Mouse (Mus musculus) stomach, embryonic 14.5 days (tissue): Measurements from ENCODE around the gene Pcyt1a. TPM values are rescaled to one million over a fixed set of nuclear protein-coding genes. Genes with fewer than 3 reads are reported as not detected.

ENCODE experiments used
- ATAC-seq: fragments of 200-750 bp; cut with Nextera tagmentation; 2 replicates; pipeline ENCODE4 v1.8.0; 2017; ENCODE audit warnings: low read depth, moderate TSS enrichment; ENCODE audit not compliant: insufficient number of reproducible peaks, insufficient read depth, low FRiP score
- H3K27ac ChIP-seq: fragments of 300-500 bp; sonication (generic); 2 replicates; pipeline ENCODE4 v1.5.1; 2014; ENCODE audit warnings: mild to moderate bottlenecking, low read length, moderate library complexity, mixed read lengths
- H3K27me3 ChIP-seq: fragments of 300-500 bp; sonication (generic); 2 replicates; pipeline ENCODE4 v1.6.1; 2014; ENCODE audit warnings: low read length, control low read depth, mixed read lengths; ENCODE audit not compliant: control insufficient read depth, insufficient read depth
- H3K36me3 ChIP-seq: fragments of 300-500 bp; sonication (generic); 2 replicates; pipeline ENCODE4 v1.6.1; 2014; ENCODE audit warnings: mild to moderate bottlenecking, control low read depth, low read length, moderate library complexity, mixed read lengths; ENCODE audit not compliant: control insufficient read depth, insufficient read depth
- H3K4me1 ChIP-seq: fragments of 300-500 bp; sonication (generic); 2 replicates; pipeline ENCODE4 v1.6.1; 2014; ENCODE audit warnings: low read length, control low read depth, mixed read lengths; ENCODE audit not compliant: control insufficient read depth, insufficient read depth
- H3K4me2 ChIP-seq: fragments of 300-500 bp; sonication (generic); replicated peaks from 2 replicates; pipeline ENCODE4 v1.6.1; 2014; ENCODE audit warnings: low read depth, low read length, control low read depth
- H3K4me3 ChIP-seq: fragments of 300-500 bp; sonication (generic); 2 replicates; pipeline ENCODE4 v1.5.1; 2014; ENCODE audit warnings: low read depth, low read length, control low read depth
- H3K9ac ChIP-seq: fragments of 300-500 bp; sonication (generic); replicated peaks from 2 replicates; pipeline ENCODE4 v1.6.1; 2014; ENCODE audit warnings: low read depth, mild to moderate bottlenecking, control low read depth, low read length, moderate library complexity, mixed read lengths
- H3K9me3 ChIP-seq: fragments of 300-500 bp; sonication (generic); 2 replicates; pipeline ENCODE4 v1.6.1; 2016; ENCODE audit warnings: low read depth, low read length, control low read depth; ENCODE audit not compliant: control insufficient read depth
- WGBS: fragments of 180-500 bp; shearing (Covaris S2); extraction: QIAGEN DNeasy Blood & Tissue Kit; methylation state at CpG from one replicate; pipeline ENCODE4 v1.1.7; 2014; 5-methylcytosine and 5-hydroxymethylcytosine counted together
- polyA plus RNA-seq: library from polyadenylated mRNA; unstranded; fragments of >200 nt; fragmentation: Nextera tagmentation; extraction: Ambion mirVana; gene quantifications from 2 replicates; pipeline ENCODE4 v1.2.1, GENCODE M21; 2014

The Pcyt1a gene
- polyA plus RNA-seq, 1 experiment from 2014 or later: 40.3 TPM

DNA sequence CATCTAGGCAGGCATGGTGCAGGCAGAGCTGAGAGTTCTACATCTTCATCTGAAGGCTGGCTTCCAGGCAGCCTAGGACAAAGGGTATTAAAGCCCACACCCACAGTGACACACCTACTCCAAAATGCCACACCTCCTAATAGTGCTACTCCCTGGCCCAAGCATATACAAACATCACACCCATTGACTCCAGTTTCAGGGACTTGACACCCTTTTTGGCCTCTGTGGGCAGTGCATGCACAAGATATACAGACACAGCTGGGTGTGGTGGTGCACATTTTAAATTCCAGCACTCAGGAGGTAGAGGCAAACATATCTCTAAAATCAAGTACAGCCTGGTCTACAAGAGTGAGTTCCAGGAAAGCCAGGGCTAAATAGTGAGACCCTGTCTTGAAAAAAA is 25.4 kb downstream of the Pcyt1a start:
- no peaks in the 10 kb centered on the region for H3K4me1 ChIP-seq
- ATAC-seq: no peak
- no peaks in the 10 kb centered on the region for H3K36me3 ChIP-seq

DNA sequence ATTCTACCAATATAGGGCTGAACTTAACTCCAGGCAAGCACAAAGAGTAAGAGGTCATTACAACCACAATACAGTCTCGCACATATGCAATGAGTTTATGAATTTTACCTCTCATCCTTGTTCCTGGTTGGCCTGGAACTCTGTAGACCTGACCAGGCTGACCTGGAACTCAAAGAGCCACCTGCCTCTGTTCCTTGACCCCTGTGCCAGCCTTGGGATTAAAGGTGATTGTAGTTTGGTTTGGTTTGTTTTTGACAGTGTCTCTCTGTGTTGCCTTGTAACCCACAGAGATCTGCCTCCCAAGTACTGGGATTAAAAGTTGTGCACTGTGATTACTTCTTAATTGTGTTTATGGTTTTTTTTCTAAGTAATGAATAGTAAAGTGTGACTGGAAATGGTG is 26.0 kb downstream of the Pcyt1a start:
- Histone ChIP-seq H3K9ac (no peak overlapping the region), H3K4me2 (no peak overlapping the region), H3K27me3 (no peaks in the 10 kb centered on the region), H3K27ac (no peak overlapping the region), H3K9me3 (no peaks in the 10 kb centered on the region), H3K4me1 (no peaks in the 10 kb centered on the region), H3K36me3 (no peaks in the 10 kb centered on the region), H3K4me3 (no peak overlapping the region)
- no peak for ATAC-seq
- 95% methylated on average over 1 of the region's 1 CpGs for WGBS

More for the DNA sequence above, 25.4 kb downstream of the Pcyt1a start:
- Histone ChIP-seq H3K4me3 (no peak overlapping the region), H3K4me2 (no peak overlapping the region), H3K9me3 (no peaks in the 10 kb centered on the region), H3K27me3 (no peaks in the 10 kb centered on the region), H3K27ac (no peak overlapping the region), H3K9ac (no peak overlapping the region)

DNA sequence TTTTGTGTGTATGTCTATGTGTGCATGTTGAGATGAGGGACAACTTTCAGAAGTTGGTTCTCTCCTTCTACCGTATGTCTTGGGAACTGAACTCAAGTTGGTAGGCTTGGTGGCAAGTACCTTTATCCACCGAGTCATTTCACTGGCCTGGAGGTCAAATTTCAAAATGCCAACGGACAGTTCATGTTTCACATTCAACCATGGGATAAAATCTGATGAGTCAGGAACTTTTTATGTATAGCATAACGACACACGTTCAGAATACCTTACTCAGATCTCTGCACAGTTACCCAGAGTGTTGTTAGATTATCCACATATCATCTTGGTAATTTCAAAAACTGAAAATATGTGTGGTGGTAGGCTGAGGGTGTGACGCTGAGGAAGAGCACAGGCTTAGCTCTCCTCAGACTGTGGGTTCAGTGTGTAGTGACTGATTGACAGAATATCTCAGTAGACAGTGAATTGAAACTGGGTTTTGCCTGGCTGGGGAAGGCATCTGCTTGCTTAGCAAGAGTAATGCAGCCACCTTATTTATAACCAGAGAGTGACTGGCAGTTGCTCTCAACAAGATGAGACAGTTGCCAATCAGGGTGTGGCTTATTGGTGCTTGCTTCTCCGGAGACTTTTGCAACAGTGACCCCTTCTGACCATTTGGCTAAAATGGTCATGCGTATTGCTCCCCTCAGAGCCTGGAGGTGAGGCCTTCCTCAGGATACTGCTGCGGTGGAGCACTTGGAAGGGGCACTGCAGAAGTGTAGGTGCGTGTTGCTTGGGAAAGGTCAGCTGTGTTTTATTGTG is 27.1 kb downstream of the Pcyt1a start:
- no peaks in the 10 kb centered on the region for H3K36me3 ChIP-seq
- no peak overlapping the region for H3K4me3 ChIP-seq
- H3K4me1 ChIP-seq: no peaks in the 10 kb centered on the region
- H3K9ac ChIP-seq: no peak overlapping the region
- no peaks in the 10 kb centered on the region for H3K9me3 ChIP-seq
- ATAC-seq: no peak
- no peak overlapping the region for H3K27ac ChIP-seq
- no peak overlapping the region for H3K4me2 ChIP-seq
- H3K27me3 ChIP-seq: no peaks in the 10 kb centered on the region
- 61% methylated on average over 10 of the region's 10 CpGs for WGBS

DNA sequence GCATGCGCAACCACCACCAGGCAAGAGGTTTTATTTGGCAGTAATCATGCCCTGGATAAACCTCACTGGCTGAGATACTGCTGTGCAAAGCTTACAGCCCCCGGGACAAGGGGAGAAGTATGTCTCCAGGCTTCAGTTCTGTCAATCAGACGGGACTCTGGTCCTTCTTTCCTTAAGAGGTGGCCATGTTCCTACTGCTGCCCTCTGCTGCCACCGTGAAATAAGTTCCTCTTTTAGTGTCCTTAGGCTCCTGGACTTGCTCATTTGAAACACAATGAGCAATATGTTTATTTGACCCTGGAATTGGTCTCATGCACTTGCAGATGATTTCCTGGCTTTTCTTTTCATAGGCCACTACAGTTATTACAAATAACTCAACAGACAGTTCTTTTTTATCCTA is 29.8 kb downstream of the Pcyt1a start:
- Histone ChIP-seq H3K9ac (no peak overlapping the region), H3K4me3 (no peak overlapping the region), H3K9me3 (no peaks in the 10 kb centered on the region), H3K27me3 (no peaks in the 10 kb centered on the region), H3K4me1 (no peaks in the 10 kb centered on the region), H3K4me2 (no peak overlapping the region), H3K27ac (no peak overlapping the region), H3K36me3 (0 out of 2 replicates have a peak, but pooled peaks cover 3% of the 10 kb centered on the region)
- WGBS: 65% methylated on average over 4 of the region's 4 CpGs
- no peak for ATAC-seq

DNA sequence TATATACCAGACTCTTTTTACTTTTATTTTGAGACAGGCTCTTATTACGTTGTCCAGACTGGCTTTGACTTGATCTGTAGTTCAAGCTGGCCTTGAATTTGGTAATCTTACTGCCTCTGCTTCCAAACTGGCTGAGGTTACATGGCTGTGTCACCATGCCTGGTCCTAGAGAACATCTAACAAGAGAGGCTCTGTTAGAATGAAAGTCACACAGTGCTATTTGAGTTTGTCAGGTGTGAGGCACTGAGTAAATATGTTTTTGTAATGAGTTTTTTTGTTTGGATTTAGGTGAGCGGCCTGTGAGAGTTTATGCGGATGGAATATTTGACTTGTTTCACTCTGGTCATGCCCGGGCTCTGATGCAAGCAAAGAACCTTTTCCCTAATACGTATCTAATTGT is 31.0 kb downstream of the Pcyt1a start:
- Histone ChIP-seq H3K36me3 (0 out of 2 replicates have a peak, but pooled peaks cover 3% of the 10 kb centered on the region), H3K9me3 (no peaks in the 10 kb centered on the region), H3K4me2 (no peak overlapping the region), H3K4me1 (no peaks in the 10 kb centered on the region), H3K9ac (no peak overlapping the region), H3K4me3 (no peak overlapping the region), H3K27me3 (no peaks in the 10 kb centered on the region), H3K27ac (no peak overlapping the region)
- ATAC-seq: no peak
- WGBS: 83% methylated on average over 5 of the region's 5 CpGs

DNA sequence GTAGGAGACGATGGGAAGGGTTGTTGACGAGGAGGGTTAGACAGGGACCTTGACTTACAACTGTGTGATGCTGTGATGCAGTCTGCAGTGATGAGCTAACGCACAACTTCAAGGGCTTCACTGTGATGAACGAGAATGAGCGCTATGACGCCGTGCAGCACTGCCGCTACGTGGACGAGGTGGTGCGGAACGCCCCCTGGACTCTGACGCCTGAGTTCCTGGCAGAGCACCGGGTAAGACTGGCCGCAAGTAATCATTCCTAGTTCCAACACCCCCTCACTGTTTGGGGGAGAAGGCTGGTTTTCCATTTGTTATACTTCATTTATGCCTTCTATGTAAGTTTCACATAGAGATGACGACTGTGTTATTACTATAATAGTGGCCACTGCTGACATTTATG is 32.2 kb downstream of the Pcyt1a start:
- WGBS: 94% methylated on average over 16 of the region's 16 CpGs

DNA sequence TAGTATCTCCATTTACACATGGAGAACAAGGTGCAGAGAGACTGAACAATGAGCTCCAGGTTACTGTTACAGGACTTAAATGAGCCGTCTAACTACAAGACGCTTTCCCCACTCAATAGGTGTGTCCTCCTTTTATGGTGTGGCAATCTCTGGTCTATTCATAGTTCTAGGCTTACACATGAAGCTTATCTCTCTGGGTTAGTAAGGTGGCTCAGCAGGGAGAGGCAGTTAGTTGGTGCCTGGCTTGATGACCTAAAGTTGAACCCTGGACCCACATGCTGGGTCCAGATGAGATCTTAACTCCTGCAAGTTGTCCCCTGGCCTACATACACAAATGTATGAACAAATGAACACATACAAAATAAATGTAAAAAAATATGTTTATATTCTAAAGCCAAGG is 32.7 kb downstream of the Pcyt1a start:
- Histone ChIP-seq H3K9me3 (no peaks in the 10 kb centered on the region), H3K4me1 (no peaks in the 10 kb centered on the region), H3K4me2 (no peak overlapping the region), H3K27ac (no peak overlapping the region), H3K4me3 (no peak overlapping the region), H3K36me3 (peaks cover 3% of the 10 kb centered on the region; the same call in 1 of the 2 replicates), H3K27me3 (no peaks in the 10 kb centered on the region), H3K9ac (no peak overlapping the region)
- ATAC-seq: peak; percentile 63; the same call in 1 of the 2 replicates
- WGBS: 81% methylated on average over 2 of the region's 2 CpGs

More for the DNA sequence above, 32.2 kb downstream of the Pcyt1a start:
- no peak overlapping the region for H3K27ac ChIP-seq
- no peaks in the 10 kb centered on the region for H3K27me3 ChIP-seq
- H3K4me3 ChIP-seq: no peak overlapping the region
- peaks cover 3% of the 10 kb centered on the region; the same call in 1 of the 2 replicates for H3K36me3 ChIP-seq
- no peaks in the 10 kb centered on the region for H3K4me1 ChIP-seq
- H3K9me3 ChIP-seq: no peaks in the 10 kb centered on the region
- ATAC-seq: no peak
- no peak overlapping the region for H3K9ac ChIP-seq
- no peak overlapping the region for H3K4me2 ChIP-seq

DNA sequence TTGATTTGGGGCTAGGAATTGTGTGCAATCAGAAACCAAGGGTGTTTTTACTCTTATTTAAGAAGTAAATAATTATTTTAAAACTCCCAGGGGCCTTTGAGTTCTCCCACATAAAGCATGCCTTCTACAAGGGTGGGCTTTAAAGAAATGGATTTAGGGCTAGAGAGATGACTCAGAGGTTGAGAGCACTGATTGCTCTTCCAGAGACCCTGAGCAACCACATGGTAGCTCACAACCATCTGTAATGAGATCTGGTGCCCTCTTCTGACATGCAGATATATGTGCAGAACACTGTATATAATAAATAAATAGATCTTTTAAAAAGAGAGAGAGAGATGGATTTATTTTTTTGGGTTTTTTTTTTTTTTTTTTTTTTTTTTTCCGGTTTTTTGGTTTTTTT is 34.2 kb downstream of the Pcyt1a start:
- Histone ChIP-seq H3K27me3 (no peaks in the 10 kb centered on the region), H3K4me2 (no peak overlapping the region), H3K4me3 (no peak overlapping the region), H3K9ac (no peak overlapping the region), H3K36me3 (peaks cover 5% of the 10 kb centered on the region; the same call in 1 of the 2 replicates), H3K4me1 (no peaks in the 10 kb centered on the region), H3K27ac (no peak overlapping the region), H3K9me3 (no peaks in the 10 kb centered on the region)
- ATAC-seq: no peak
- 0% methylated on average over 1 of the region's 1 CpGs for WGBS

DNA sequence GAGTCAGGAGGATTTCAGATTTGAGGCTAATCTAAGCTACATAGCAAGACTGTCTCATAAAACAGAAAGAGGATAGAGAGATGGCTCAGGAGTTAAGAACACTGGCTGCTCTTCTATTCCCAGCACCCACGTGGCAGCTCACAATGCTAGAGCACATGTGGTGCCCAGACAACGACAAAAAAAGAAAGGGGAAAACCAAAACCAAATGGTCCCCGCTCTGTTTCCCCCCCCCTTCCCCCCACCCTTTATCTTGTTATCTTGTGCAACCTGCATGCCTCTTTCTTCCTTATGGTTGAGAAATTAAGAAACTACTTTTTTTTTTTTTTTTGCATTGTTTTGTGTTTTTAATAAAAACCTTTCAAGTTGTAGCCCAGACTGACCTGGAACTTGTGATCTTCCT is 37.8 kb downstream of the Pcyt1a start:
- no peak overlapping the region for H3K9ac ChIP-seq
- no peak for ATAC-seq
- H3K27ac ChIP-seq: no peak overlapping the region
- H3K4me1 ChIP-seq: no peaks in the 10 kb centered on the region
- H3K9me3 ChIP-seq: no peaks in the 10 kb centered on the region
- H3K4me2 ChIP-seq: no peak overlapping the region
- peaks cover 7% of the 10 kb centered on the region; the same call in 1 of the 2 replicates for H3K36me3 ChIP-seq
- H3K4me3 ChIP-seq: no peak overlapping the region
- H3K27me3 ChIP-seq: no peaks in the 10 kb centered on the region
- 83% methylated on average over 3 of the region's 3 CpGs for WGBS
